In the genomic region with DNA sequence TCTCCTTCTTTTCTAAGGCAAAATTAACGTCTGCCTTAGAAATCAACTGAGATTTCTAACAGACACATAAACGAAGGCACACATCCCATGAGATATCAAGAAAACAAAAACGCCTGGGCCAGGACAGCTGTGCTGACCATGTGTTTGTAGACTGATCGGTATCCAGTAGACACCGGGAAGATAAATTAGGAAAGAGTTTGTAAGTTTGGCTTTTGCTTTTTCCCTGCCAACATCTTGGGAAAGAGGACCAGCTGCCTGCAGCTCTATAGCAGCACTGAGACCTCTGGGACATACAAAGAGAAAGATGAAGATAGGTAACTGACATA, we compare ENCODE assay signal across 8 mouse cellular contexts. TPM values are rescaled to one million over a fixed set of nuclear protein-coding genes. Genes with fewer than 3 reads are reported as not detected.
DNase-seq lines count a peak whose midpoint lies in the region; ATAC-seq lines count a peak whose summit lies in the region.

No protein-coding gene starts in this region.

- peak overlapping the region; percentile 68 for H3K4me2 ChIP-seq in kidney, embryonic 16.5 days (replicated peaks; ENCODE audit: low read depth, low read length)
- peak overlapping the region; percentile 37; the same call in 1 of the 2 replicates for H3K4me2 ChIP-seq in embryonic facial prominence, embryonic 11.5 days (ENCODE audit: low read depth, low read length)
- H3K4me2 ChIP-seq in hindbrain, embryonic 15.5 days, result peak overlapping the region; percentile 67
- H3K4me2 ChIP-seq in midbrain, embryonic 16.5 days (ENCODE audit: low read length), result peak overlapping the region; percentile 67

- H3K36me3 ChIP-seq in kidney, embryonic 16.5 days (ENCODE audit: insufficient read depth, low read length), result peaks cover 21% of the 10 kb centered on the region
- peaks cover 3% of the 10 kb centered on the region; the same call in 1 of the 2 replicates for H3K36me3 ChIP-seq in embryonic facial prominence, embryonic 11.5 days (replicated peaks; ENCODE audit: control insufficient read depth, insufficient read depth, low read depth, low read length)
- H3K36me3 ChIP-seq in hindbrain, embryonic 15.5 days, result no peaks in the 10 kb centered on the region
- H3K36me3 ChIP-seq in midbrain, embryonic 16.5 days (ENCODE audit: control insufficient read depth, insufficient read depth, low read length), result no peaks in the 10 kb centered on the region

- H3K9ac ChIP-seq in kidney, embryonic 16.5 days (replicated peaks; ENCODE audit: low read length), result peak overlapping the region; percentile 65
- peak overlapping the region; percentile 19 for H3K9ac ChIP-seq in embryonic facial prominence, embryonic 11.5 days (replicated peaks; ENCODE audit: low read length)
- peak overlapping the region; percentile 44 for H3K9ac ChIP-seq in hindbrain, embryonic 15.5 days
- no peak overlapping the region; the same call in 1 of the 2 replicates for H3K9ac ChIP-seq in midbrain, embryonic 16.5 days (ENCODE audit: low read depth, low read length)

- ATAC-seq in kidney, embryonic 16.5 days (ENCODE audit: low FRiP score, low TSS enrichment), result no peak
- ATAC-seq in embryonic facial prominence, embryonic 11.5 days (replicated peaks; ENCODE audit: insufficient number of reproducible peaks, low FRiP score, low TSS enrichment, low read depth), result no peak
- ATAC-seq in hindbrain, embryonic 15.5 days (ENCODE audit: low FRiP score, low read depth), result no peak
- no peak for ATAC-seq in midbrain, embryonic 16.5 days

- H3K9me3 ChIP-seq in kidney, embryonic 16.5 days (ENCODE audit: low read length), result no peaks in the 10 kb centered on the region
- no peaks in the 10 kb centered on the region for H3K9me3 ChIP-seq in embryonic facial prominence, embryonic 11.5 days (replicated peaks; ENCODE audit: control insufficient read depth, low read length)
- no peaks in the 10 kb centered on the region for H3K9me3 ChIP-seq in hindbrain, embryonic 15.5 days
- no peaks in the 10 kb centered on the region for H3K9me3 ChIP-seq in midbrain, embryonic 16.5 days (replicated peaks; ENCODE audit: control insufficient read depth, low read length, poor library complexity, severe bottlenecking)

- no peak for DNase-seq in kidney, postnatal 36 days
- no peak for DNase-seq in embryonic facial prominence, embryonic 11.5 days (ENCODE audit: low spot score)
- DNase-seq in layer of hippocampus, adult 9-11 months, result no peak
- no peak for DNase-seq in thymus, postnatal 0 days (ENCODE audit: low spot score)
- DNase-seq in frontal cortex, postnatal 25 days (ENCODE audit: low spot score in 2 of 2), result no peak

- 20% methylated on average over 5 of the region's 5 CpGs for WGBS in kidney, embryonic 16.5 days
- 47% methylated on average over 5 of the region's 5 CpGs for WGBS in embryonic facial prominence, embryonic 11.5 days
- 51% methylated on average over 5 of the region's 5 CpGs for WGBS in hindbrain, embryonic 15.5 days
- WGBS in midbrain, embryonic 16.5 days, result 48% methylated on average over 5 of the region's 5 CpGs

- H3K27me3 ChIP-seq in kidney, embryonic 16.5 days (ENCODE audit: insufficient read depth, low read length), result no peaks in the 10 kb centered on the region
- no peaks in the 10 kb centered on the region for H3K27me3 ChIP-seq in embryonic facial prominence, embryonic 11.5 days (ENCODE audit: control insufficient read depth, insufficient read depth, low read length)
- no peaks in the 10 kb centered on the region for H3K27me3 ChIP-seq in hindbrain, embryonic 15.5 days
- no peaks in the 10 kb centered on the region for H3K27me3 ChIP-seq in midbrain, embryonic 16.5 days (ENCODE audit: control insufficient read depth, insufficient read depth, low read depth, low read length)

- peaks cover 14% of the 10 kb centered on the region for H3K4me1 ChIP-seq in kidney, embryonic 16.5 days (ENCODE audit: insufficient read depth, low read length)
- H3K4me1 ChIP-seq in embryonic facial prominence, embryonic 11.5 days (ENCODE audit: control insufficient read depth, insufficient read depth, low read length), result peaks cover 3% of the 10 kb centered on the region; the same call in 1 of the 2 replicates
- peaks cover 16% of the 10 kb centered on the region for H3K4me1 ChIP-seq in hindbrain, embryonic 15.5 days (replicated peaks)
- peaks cover 7% of the 10 kb centered on the region for H3K4me1 ChIP-seq in midbrain, embryonic 16.5 days (ENCODE audit: control insufficient read depth, insufficient read depth, low read length)

- H3K4me3 ChIP-seq in kidney, embryonic 16.5 days (ENCODE audit: low read length), result peak overlapping the region; percentile 67
- H3K4me3 ChIP-seq in embryonic facial prominence, embryonic 11.5 days (ENCODE audit: low read depth, low read length), result peak overlapping the region; percentile 51; the same call in 1 of the 2 replicates
- H3K4me3 ChIP-seq in hindbrain, embryonic 15.5 days, result peak overlapping the region; percentile 55
- H3K4me3 ChIP-seq in midbrain, embryonic 16.5 days (ENCODE audit: low read depth, low read length), result peak overlapping the region; percentile 36

- H3K27ac ChIP-seq in kidney, embryonic 16.5 days (ENCODE audit: low read length), result peak overlapping the region; percentile 51
- H3K27ac ChIP-seq in embryonic facial prominence, embryonic 11.5 days (replicated peaks; ENCODE audit: low read depth, low read length), result no peak overlapping the region
- H3K27ac ChIP-seq in hindbrain, embryonic 15.5 days (replicated peaks), result no peak overlapping the region
- no peak overlapping the region for H3K27ac ChIP-seq in midbrain, embryonic 16.5 days (ENCODE audit: low read length)

RNA-seq across cellular contexts. Expression of gene Dlgap5, which starts 0.4 kb away (rescaled TPM):
- 48.4 and 53.7 TPM in 2 replicates for polyA plus RNA-seq in kidney, embryonic 16.5 days (2015; fragmentation: Nextera tagmentation; extraction: Ambion mirVana)
- 65.2 and 76.5 TPM in 2 replicates for polyA plus RNA-seq in embryonic facial prominence, embryonic 11.5 days (2014; fragmentation: Nextera tagmentation; extraction: Ambion mirVana)
- 8.4 and 10.0 TPM in 2 replicates for polyA plus RNA-seq in hindbrain, embryonic 15.5 days (2015; fragmentation: Nextera tagmentation; extraction: Ambion mirVana)
- polyA plus RNA-seq in midbrain, embryonic 16.5 days (2015; fragmentation: Nextera tagmentation; extraction: Ambion mirVana), result 3.8 and 4.4 TPM in 2 replicates
- polyA plus RNA-seq in thymus, postnatal 0 days (2015; fragmentation: Nextera tagmentation; extraction: Ambion mirVana), result 41.8 and 46.4 TPM in 2 replicates

RNA-seq across cellular contexts. Expression of gene Fbxo34, which starts 31.6 kb away (rescaled TPM):
- 22.8 and 24.1 TPM in 2 replicates for polyA plus RNA-seq in kidney, embryonic 16.5 days (2015; fragmentation: Nextera tagmentation; extraction: Ambion mirVana)
- 22.8 and 24.9 TPM in 2 replicates for polyA plus RNA-seq in embryonic facial prominence, embryonic 11.5 days (2014; fragmentation: Nextera tagmentation; extraction: Ambion mirVana)
- polyA plus RNA-seq in hindbrain, embryonic 15.5 days (2015; fragmentation: Nextera tagmentation; extraction: Ambion mirVana), result 29.1 and 31.4 TPM in 2 replicates
- 30.0 and 32.6 TPM in 2 replicates for polyA plus RNA-seq in midbrain, embryonic 16.5 days (2015; fragmentation: Nextera tagmentation; extraction: Ambion mirVana)
- 18.2 and 20.3 TPM in 2 replicates for polyA plus RNA-seq in thymus, postnatal 0 days (2015; fragmentation: Nextera tagmentation; extraction: Ambion mirVana)

RNA-seq across cellular contexts. Expression of gene Lgals3, which starts 51.1 kb away (rescaled TPM):
- polyA plus RNA-seq in kidney, embryonic 16.5 days (2015; fragmentation: Nextera tagmentation; extraction: Ambion mirVana), result 30.1 and 37.6 TPM in 2 replicates
- 1.5 and 1.7 TPM in 2 replicates for polyA plus RNA-seq in embryonic facial prominence, embryonic 11.5 days (2014; fragmentation: Nextera tagmentation; extraction: Ambion mirVana)
- polyA plus RNA-seq in hindbrain, embryonic 15.5 days (2015; fragmentation: Nextera tagmentation; extraction: Ambion mirVana), result 2.9 and 7.0 TPM in 2 replicates
- polyA plus RNA-seq in midbrain, embryonic 16.5 days (2015; fragmentation: Nextera tagmentation; extraction: Ambion mirVana), result 2.6 and 5.0 TPM in 2 replicates
- 75.2 and 79.9 TPM in 2 replicates for polyA plus RNA-seq in thymus, postnatal 0 days (2015; fragmentation: Nextera tagmentation; extraction: Ambion mirVana)
